Mouse (Mus musculus): ENCODE results near the gene Asxl2.
"Not testable (repeated sequence)": the region's sequence is repeated elsewhere in the genome, so short reads cannot be mapped to it uniquely, and the experiment has no call there.

Gene Asxl2

DNA sequence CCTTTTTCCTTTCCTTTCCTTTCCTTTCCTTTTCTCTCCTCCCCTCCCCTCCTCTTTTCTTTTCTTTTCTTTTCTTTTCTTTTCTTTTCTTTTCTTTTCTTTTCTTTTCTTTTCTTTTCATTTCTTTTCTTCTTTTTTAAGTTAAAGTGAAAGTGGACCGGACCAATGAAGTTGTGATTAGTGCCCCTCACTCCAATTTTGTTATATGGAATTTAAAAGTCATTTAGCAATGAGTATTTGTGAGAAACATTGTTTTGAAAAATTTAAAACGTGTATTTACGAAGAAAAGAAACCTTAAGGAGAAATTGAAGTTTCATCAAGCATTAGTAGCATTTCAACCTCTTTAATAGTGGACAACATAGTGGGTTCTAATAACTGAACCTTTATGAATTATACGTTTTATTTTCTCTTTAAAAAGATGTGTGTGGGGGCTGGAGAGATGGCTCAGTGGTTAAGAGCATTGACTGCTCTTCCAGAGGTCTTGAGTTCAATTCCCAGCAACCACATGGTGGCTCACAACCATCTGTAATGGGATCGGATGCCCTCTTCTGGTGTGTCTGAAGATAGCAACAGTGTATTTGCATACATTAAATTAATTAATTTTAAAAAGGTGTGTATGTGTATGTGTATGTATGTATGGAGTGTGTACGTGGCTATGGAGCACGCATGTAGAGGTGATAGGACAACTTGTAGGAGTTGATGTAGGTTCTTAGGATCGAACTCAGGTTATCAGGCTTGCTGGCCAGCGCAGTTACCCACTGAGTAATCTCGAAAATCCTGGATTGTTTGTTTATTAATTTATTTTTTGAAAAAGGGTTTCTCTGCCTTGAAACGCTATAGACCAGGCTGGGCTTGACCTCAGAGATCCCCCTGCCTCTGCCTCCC is 1.5 kb downstream of the Asxl2 start:
- DNase-seq, result no peak

DNA sequence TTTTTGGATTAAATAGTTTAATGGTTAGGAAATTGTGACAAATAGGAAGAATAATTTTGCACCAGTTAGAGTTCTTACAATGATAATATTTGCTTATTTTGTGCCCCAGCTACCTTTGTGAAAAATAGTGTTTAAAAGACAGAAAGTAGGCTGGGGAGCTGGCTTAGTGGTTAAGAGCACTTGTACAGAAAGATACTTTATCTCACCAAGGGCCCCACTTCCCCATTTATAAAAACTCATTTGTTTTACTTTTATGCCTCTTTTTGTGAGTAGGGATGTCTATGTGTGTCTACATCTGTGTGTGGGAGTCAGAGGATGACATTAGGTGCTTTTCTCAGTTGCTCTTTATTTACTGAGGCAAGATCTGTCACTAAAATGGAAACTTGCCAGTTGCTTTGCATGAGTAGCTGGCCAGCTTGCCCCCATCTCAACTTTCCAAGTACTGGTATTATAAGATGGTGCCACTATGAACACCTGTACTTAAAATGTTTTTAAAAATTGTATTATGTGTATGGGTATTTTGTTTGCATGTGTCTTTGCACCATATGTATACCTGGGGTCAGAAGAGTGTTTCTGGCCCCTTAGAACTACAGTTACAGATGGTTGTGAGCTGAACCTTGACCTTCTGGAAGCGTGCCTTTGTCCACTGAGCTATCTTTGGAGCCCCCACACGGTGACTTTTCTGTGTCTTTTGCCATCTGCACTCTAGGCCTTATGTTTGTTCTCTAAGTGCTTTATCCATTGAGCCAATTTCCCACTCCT is 3.2 kb downstream of the Asxl2 start:
- no peak for DNase-seq

DNA sequence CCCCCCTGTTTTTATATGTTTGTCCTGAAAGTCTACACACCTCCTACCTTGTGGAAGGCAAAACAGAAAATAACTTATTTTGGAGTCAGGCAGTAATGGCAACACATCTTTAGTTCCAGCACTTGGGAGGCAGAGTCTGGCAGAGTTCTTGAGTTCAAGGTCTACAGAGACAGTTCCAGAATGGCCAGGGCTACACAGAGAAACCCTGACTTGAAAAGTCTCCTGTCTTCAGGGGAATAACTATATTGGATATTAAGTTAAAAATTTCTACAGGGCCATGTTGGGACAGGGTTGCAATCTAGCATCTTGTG is 3.7 kb downstream of the Asxl2 start:
- DNase-seq, result no peak

DNA sequence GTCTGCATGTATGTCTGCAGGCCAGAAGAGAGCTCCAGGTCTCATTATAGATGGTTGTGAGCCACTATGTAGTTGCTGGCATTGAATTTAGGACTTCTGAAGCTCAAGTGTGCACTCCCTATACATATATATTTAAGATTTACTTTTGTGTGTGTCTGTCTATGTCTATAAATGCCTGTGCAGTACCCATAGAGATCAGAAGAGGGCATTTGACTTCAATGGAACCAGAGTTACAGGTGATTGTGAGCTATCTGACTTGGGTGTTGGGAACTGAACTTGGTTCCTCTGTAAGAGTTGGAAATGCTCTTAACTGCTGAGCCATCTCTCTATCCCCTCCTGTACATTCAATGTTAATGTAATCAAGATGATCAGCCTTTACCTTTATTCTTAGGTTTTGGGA is 4.3 kb downstream of the Asxl2 start:
- no peak for DNase-seq

DNA sequence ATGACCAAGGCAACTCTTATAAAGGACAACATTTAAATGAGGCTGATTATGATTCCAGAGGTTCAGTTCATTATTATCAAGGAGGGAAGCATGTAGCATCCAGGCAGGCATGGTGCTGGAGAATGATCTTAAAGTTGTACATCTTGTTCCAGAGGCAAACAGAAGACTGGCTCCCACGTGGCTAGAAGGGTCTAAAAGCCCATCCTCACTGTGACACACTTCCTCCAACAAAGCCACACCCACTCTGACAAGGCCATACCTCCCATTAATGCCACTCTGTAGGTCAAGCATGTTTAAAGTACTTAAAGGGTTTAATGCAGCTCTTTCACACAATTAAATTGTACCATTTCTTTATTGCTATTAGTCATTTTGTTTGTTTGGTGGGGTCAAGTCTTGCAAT is 7.1 kb downstream of the Asxl2 start:
- no peak for DNase-seq

DNA sequence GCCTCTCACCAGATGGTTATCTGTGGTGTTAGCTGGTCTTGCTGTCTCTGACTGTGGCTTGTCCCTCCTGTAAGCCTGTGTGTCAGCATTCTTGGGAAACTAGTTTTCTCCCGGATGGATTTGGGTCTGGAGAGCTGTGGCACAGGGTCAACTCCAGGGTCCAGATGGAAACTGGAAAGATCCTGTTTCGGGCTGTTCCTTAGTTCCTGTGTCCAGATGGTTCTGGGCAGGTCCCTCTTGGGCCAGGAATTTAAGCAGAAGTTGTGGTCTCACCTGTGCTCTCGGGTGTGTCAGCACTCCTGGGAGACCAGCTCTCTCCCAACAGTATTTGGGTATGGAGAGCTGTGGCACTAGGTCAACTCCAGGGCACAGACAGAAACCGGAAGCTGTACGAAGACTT is 9.8 kb downstream of the Asxl2 start:
- DNase-seq, result no peak

DNA sequence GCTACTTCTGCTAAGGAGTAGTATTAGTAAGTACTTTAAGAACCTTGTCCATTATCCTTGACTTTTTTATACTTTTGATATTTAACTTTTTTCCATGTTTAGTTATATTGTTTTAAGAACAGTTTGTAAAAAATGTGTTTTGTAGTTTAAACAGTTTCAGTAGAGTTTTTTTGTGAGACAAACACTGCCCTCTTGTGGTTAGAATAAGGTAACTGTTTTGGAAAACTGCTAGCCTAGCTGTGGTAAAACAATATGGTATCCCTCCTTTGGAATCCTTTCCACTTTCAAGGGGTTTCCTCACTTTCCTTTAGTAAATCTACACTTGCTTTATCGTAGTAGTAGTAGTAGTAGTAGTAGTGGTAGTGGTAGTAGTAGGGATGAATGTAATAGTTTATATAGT is 11.2 kb downstream of the Asxl2 start:
- DNase-seq, result no peak

DNA sequence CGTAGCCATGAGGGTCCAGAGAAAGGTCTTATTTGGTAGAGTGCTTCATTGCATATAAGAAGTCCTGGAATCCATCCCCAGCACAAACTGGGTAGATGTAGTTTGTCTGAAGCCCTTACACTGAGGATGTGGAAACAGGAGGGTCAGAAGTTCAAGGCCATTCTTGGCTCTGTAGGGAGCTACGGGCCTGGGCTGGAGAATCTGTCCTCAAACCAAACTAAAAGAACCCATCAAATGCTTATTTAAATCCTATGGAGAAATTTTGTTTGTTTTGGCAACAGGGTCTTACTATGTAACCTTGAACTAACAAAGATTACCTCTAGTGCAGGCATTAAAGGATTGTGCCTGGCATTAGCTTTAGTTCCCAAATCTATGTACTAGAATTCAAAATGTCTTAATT is 14.3 kb downstream of the Asxl2 start:
- DNase-seq, result no peak

DNA sequence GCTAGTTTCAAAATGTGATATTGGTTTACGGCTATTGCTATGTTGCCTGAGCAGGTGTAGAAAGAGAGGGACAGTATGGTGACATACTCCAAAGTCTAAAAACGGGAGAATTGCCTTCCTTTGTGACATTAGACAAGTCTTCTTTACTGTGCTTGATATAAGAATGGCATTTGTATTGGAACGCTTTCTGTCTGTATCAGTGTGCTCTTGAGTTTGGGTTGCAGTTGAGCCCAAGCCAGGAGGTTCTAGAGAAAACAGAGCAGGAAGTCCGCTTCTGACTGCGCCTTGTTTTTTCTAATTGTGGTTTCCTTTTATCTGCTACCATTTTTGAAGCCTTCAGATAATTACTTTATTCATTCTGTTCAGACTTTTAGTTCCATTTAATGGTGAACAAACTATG is 14.7 kb downstream of the Asxl2 start:
- DNase-seq, result no peak

DNA sequence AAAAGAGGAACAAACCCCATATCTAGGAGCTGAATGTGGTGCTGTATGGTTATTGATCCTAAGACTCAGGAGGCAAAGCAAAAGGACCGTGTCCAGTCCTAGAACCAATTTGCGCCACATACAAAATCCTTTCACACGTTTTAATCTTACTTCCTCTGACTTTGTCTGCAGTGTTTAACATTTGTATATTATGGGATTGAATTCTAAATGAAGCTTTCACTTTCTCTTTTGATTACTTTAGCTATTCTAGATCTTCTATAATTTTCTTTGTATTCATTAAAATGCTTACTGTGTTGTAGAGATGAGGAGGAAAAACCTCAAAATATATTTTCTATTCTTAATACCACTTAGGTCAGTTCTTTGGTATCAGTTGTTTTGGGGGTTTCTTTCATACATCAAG is 26.9 kb downstream of the Asxl2 start:
- no peak for DNase-seq

DNA sequence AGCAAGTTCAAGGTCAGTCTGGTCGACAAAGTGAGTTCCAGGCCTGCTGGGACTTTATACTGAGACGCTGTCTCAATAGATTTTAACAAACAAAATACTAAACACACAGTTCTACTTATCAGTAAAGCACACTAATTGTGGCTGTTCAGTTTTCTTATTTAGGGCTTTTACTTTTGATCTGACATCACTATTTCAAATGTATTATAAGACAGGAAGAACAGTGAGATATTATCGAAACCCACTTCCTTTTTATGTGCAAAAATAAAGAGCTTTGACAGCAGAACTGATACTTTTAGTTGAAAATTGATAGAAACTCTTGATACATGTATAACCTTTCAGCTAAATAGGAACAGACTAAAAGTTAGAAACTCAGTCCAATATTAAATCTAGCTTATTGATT is 36.4 kb downstream of the Asxl2 start:
- no peak for DNase-seq

DNA sequence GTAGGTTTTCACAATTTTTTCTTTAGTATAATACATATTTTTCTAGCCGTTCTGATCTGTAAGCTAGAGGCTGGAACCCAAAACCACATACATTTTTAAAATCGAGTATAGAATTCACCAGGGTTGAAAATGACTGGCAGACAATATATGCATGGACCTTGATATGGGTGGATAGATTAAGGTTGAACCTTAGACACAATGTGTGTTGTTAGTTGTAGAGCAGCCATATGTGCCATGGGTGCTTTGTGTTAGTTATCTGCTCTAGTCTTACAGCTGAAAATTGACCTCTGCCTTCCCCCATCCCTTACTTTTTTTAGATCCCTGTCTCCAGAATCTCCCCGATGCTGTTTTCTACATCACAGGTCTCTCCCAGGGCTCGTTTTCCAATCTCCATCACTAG is 73.0 kb downstream of the Asxl2 start:
- no peak for DNase-seq

DNA sequence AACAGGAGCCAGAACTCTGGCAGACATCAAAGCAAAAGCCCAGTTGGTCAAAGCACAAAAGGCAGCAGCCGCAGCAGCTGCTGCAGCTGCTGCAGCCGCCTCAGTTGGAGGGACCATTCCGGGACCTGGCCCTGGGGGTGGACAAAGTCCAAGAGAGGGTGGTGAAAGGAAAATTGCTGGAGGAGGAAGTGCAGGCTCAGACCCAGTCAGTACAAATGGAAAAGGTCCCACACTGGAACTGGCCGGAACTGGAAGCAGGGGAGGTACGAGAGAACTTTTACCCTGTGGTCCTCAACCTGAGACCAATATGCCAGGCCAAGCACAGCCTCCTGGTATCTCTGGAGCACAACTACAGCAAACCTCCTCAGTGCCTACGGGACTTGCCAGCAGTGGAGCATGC is 73.4 kb downstream of the Asxl2 start:
- no peak for DNase-seq

DNA sequence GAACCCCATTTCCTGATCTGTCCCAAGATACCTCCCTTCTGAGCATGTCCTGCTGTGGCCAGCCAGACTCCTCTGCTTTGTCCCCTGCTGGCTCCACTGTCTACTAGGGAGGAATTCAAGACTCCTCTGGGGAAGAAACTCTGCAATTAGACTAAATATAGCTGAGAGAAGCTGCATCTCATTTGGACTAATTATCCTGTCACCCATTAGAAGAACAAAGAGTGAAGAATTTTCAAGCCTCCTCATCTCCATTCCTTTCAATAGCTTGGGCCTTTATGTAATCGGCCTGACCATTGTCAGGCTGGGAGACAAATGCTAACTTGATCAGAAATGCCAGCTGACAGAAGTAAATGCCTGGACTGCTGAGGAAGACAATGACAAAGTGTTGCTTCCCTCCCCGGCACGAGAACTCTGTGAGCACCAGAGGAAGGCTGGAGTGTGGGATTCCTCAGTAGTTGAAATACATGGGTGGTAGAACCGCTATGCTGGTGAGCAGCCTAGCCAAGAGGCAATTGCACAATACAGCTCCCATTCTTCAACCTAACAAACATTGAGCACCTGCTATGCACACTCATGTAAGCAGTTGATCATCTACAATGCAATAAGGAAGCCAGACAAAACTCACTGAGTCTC is 92.1 kb downstream of the Asxl2 start:
- DNase-seq, result peak; percentile 24

DNA sequence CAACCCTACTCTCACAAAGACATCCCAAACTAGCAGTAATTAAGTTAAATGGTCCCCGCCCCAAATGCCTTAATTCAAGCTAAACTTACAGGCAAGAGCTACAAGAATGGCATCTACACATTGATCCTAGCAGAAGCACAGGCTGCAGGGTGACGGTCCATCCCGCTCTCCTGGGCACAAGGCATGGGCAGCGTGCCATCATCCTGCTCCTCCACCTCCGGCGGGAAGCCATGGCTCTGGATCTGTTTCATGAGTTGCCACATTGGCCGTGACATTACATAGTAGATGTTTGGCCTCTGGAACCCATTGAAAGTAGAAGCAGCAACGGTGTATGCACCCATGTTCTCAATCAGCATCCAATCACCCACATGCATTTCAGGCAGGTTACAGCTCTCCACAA is 95.1 kb downstream of the Asxl2 start:
- not testable (repeated sequence) for DNase-seq

DNA sequence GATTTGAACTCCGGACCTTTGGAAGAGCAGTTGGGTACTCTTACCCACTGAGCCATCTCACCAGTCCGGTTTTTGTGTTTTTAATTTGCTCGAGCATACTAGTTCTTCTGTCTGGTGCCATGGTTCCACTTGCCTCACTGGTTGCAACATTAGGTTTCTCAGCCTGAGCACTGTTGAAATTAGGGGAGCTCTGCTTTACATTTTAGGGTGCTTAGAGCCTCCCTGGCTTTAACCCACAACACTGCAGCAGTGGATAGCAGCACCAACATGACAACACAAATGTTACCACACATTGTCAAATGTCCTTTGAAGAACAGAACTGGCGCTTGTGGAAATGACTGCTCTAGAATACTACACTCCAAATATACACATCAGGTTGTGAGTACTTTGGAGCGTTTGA is 98.9 kb downstream of the Asxl2 start:
- no peak for DNase-seq

DNA sequence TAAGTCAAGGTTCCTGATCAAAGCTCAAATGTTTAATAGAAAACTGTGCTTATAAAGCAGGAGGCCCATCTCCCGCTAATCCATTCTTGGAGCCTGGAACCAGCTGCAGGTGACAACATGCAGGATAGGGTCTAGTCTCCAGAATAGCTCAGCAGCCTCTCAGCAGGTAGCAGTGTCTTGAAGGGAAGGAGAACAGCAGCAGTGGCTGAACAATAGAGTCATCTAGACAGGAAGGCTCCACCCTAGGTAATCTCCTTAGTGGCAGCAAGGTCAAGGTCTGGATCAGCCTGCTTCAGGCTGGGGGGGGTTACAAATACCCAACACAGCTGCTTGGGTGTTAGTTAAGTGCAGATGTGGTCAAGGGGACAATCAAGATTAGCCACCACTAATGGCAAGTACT is 108.8 kb downstream of the Asxl2 start:
- DNase-seq, result not testable (repeated sequence)

DNA sequence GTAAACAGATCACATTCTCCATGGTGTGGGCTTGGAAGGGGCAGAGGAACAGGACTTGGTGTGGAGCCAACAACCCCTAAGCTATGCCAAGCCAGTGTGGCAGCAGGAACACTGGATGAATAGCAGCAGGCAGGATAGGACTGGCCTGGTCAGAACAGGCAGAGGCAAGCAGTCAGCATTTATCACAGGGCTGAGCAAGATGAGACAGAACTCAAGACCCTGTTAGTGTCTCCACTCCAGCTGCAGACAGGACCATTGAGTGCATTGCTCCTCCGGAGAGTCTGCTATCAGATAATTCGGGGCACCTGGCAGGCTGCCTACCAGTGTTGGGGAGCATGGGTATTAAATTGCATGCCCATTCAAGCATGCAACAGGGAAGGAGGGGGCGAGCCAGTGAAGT is 111.0 kb downstream of the Asxl2 start:
- no peak for DNase-seq

DNA sequence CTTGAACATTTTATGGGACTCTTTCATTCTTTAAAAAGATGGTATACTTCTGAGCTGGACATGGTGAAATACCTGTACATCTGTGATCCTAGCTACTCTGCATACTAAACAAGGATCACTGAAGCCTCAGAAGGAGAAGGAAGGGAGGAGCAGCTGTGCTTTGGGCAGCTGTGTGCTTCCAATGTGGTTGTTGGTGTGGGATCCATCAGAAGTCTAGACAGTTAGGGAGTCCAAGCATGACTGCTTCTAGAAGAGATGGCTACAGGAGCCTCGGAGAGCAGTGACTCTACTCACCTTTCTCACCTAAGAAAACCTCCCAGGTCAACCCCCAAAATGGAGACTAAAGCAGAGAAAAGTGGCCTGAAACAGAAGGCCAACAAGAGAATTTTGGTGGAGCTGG is 111.4 kb downstream of the Asxl2 start:
- DNase-seq, result no peak

DNA sequence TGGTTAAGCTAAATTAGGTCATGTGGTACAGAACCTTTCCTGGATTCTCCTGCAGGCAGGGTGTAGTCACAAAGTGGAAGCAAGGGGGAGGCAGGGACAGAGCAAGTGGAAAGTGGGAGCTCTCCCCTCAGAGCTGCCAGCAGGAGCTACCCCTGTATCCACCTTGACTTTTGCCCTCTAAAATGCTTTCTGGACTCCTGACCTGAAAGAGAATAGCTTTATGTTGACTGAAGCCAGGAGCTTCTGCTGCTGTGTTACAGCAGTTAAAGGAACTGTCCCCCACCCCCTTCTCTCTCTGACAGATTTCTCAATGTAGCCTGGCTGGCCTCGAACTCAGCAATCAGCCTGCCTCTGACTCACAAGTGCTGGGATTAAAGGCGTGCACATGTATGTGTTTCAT is 112.9 kb downstream of the Asxl2 start:
- DNase-seq, result no peak

DNA sequence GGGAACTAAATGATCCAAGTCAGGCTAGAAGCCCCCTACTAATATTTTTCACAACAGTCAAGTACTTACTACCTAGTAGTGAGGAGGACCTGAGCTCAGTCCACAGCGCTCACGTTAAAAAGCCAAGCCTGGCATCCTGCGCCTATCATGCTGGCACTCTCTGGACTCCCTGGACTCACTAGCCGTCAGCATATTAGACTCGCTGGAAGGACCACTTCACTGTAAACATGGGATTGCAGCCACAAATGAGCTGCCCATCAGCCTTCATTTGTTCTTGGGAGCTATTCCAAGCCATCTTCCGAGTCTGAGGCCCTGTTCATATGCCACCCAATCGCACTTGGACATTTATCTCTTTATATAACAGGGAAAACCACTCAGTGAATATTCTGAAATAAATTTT is 114.2 kb downstream of the Asxl2 start:
- DNase-seq, result no peak

DNA sequence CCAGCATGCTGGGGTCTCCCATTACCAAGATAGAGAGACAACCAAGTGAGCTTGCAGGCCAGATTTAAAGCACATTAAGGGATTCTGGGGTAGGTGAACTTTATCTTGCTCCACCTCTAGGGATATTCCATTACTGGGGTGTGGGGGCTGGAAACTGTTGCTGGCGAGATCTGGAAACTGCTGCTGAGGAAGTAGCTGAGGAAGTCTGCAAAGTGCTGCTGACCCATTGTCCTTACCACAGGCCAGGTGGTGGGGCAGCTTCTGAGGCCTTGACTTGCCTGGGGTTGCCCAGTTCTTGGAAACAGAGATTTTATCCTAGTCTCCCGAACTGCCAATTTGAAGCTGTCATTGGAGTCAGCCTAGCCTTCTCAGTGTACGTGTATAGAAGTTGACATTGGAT is 118.8 kb downstream of the Asxl2 start:
- DNase-seq, result no peak

DNA sequence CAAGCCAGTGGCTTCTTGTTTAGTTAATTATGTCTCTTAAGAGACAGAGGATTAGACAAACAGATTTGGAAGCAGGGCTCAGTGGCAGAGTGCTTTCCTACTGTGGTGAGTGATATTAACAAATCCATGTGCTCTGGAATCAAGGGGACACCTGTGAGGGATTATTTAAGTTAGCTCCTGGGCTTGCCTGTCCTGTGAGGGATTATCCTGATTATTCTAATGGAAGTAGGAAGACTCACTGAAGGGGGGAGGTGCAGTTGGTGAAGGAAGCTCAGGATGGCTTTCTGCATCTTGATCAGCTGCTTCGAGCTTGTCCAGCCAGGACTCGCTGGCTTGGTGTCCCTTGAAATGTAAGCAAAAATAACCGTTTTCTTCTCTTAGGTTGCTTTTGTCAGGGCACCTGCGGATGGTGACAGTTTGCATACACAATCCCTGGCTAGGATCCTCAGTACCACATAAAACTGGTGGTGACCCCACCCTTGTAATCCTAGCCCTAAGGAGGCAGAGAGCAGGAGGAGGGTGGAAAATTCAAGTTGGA is 119.5 kb downstream of the Asxl2 start:
- DNase-seq, result no peak

DNA sequence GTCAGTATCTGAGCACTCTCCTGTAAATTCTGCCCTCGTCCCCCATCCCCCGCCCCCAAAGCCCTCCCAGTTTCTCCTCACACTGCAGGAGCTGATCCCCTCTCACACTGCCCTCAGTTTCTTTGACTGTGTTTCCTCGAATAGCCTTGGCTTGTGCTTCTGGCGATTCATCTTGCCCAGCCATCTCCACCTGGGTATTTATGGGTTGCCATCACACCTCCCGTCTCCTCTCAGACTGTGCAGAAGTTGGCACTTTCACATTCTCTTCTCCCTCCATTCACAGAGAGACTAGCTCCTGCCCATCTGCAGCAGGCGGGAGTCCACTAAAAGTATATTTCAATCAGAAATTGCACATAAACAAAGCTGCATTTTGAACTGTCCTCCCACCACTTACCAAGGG is 120.1 kb downstream of the Asxl2 start:
- DNase-seq, result no peak

Measured in right cerebral cortex, adult 18-20 months (tissue).